16 mouse cellular contexts compared by ENCODE assay signal in the genomic region with DNA sequence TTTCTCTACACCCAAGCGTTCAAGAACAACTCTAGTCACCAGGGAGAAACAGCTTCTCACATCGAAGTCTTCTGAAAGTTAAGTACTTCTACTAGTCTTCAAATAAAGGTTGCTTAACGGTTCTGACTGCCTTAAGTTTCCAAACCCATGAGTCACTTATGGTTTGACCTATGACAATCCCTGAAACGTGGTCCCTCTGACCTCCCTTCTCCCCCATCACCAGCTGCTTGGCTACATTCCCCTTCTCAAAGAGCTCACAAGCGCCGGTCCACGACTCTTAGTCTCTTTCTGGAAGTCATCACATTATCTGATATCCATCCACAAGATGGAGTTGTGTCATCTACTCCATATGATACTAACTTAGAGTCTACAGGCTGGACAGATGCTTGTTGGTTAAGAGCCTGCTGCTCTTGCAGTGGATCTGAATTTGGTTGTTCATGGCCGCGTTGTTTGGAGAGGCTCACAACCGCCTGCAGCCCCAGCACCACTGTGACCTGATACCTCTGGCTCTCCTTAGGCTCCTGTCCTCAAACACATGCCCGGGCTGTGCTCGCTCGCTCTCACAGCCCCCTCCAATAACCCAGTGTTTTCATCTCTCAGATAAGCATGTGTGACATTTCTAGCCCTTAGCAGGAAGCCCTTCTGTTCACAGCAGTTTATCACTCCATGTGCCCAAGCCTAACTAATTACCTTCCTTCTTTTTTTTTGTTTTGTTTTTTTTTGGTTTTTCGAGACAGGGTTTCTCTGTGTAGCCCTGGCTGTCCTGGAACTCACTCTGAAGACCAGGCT. TPM values are rescaled to one million over a fixed set of nuclear protein-coding genes. Genes with fewer than 3 reads are reported as not detected.
DNase-seq lines count a peak whose midpoint lies in the region; ATAC-seq lines count a peak whose summit lies in the region.
"Had no signal": no experiment of that assay in that cellular context is flagged by ENCODE, and none has a peak within 500 bp of the region (broad histone marks: within the 10 kb centered on the region; RNA-seq: fewer than 3 reads in every experiment).

No protein-coding gene starts in this region.

- H3K36me3 ChIP-seq in liver, embryonic 11.5 days (ENCODE audit: control insufficient read depth, insufficient read depth, low read length) = 0 out of 2 replicates have a peak, but pooled peaks cover 2% of the 10 kb centered on the region
- peaks cover 2% of the 10 kb centered on the region; the same call in 1 of the 2 replicates for H3K36me3 ChIP-seq in liver, embryonic 15.5 days (replicated peaks)

- DNase-seq in liver, embryonic 11.5 days (ENCODE audit: low spot score) = no peak
- DNase-seq in liver (no peak), MEL-GATA-1-ER (ENCODE audit: extremely low read depth, low read depth) (peak; percentile 92)
- peak; percentile 35 for DNase-seq in CD4-positive, CD25-positive, alpha-beta regulatory T cell, adult 2 months (ENCODE audit: low read depth, low spot score)
- no peak for DNase-seq in ovary, postnatal 14 days (ENCODE audit: low spot score)
- DNase-seq: cerebellum, adult 11 months; gastrocnemius, postnatal 14 days; kidney, adult 8-10 months; lung, embryonic 14.5 days; right cerebral cortex, postnatal 4 days had no signal

- H3K9me3 ChIP-seq in liver, embryonic 11.5 days (ENCODE audit: control insufficient read depth, low read length) = no peaks in the 10 kb centered on the region
- no peaks in the 10 kb centered on the region for H3K9me3 ChIP-seq in liver, embryonic 15.5 days (replicated peaks)
- H3K9me3 ChIP-seq: embryonic facial prominence, embryonic 12.5 days; limb, embryonic 10.5 days; midbrain, embryonic 13.5 days had no signal

- H3K4me1 ChIP-seq in liver, embryonic 11.5 days (replicated peaks; ENCODE audit: control insufficient read depth, insufficient read depth, low read length) = peaks cover 24% of the 10 kb centered on the region
- H3K4me1 ChIP-seq in liver, embryonic 15.5 days (replicated peaks) = peaks cover 40% of the 10 kb centered on the region
- H3K4me1 ChIP-seq: embryonic facial prominence, embryonic 12.5 days had no signal

- 51% methylated on average over 14 of the region's 14 CpGs for WGBS in liver, embryonic 11.5 days
- 49% methylated on average over 14 of the region's 14 CpGs for WGBS in liver, embryonic 15.5 days (ENCODE audit: insufficient replicate concordance)

- H3K27me3 ChIP-seq in liver, embryonic 11.5 days (replicated peaks; ENCODE audit: control insufficient read depth, insufficient read depth, low read length) = no peaks in the 10 kb centered on the region
- H3K27me3 ChIP-seq in liver, embryonic 15.5 days = no peaks in the 10 kb centered on the region
- H3K27me3 ChIP-seq: embryonic facial prominence, embryonic 12.5 days; midbrain, embryonic 13.5 days had no signal

- peak; percentile 57 for ATAC-seq in liver, embryonic 11.5 days (replicated peaks; ENCODE audit: low FRiP score)
- ATAC-seq in liver, embryonic 15.5 days (ENCODE audit: insufficient read depth) = peak; percentile 52; the same call in 1 of the 2 replicates
- ATAC-seq in cerebellum, adult (ENCODE audit: insufficient number of reproducible peaks, low FRiP score, low TSS enrichment) = no peak
- ATAC-seq: hindbrain, postnatal 0 days had no signal

- no peak overlapping the region for H3K4me2 ChIP-seq in liver, embryonic 11.5 days
- peak overlapping the region; percentile 25; the same call in 1 of the 2 replicates for H3K4me2 ChIP-seq in liver, embryonic 15.5 days
- H3K4me2 ChIP-seq: embryonic facial prominence, embryonic 12.5 days; lung, embryonic 14.5 days; midbrain, embryonic 13.5 days had no signal

- no peak overlapping the region for H3K4me3 ChIP-seq in liver, embryonic 11.5 days (ENCODE audit: low read depth, low read length)
- H3K4me3 ChIP-seq in liver, embryonic 15.5 days (replicated peaks) = no peak overlapping the region
- H3K4me3 ChIP-seq: embryonic facial prominence, embryonic 12.5 days; limb, embryonic 10.5 days; midbrain, embryonic 13.5 days had no signal

- 0 out of 2 replicates have a peak overlapping the region, but pooled peaks have one; percentile 46 for H3K27ac ChIP-seq in liver, embryonic 11.5 days (ENCODE audit: low read depth, low read length)
- 0 out of 2 replicates have a peak overlapping the region, but pooled peaks have one; percentile 45 for H3K27ac ChIP-seq in liver, embryonic 15.5 days (replicated peaks)
- H3K27ac ChIP-seq: embryonic facial prominence, embryonic 12.5 days; hindbrain, postnatal 0 days; limb, embryonic 10.5 days; midbrain, embryonic 13.5 days had no signal

- no peak overlapping the region for H3K9ac ChIP-seq in liver, embryonic 11.5 days (ENCODE audit: low read depth, low read length)
- H3K9ac ChIP-seq in liver, embryonic 15.5 days = no peak overlapping the region
- H3K9ac ChIP-seq: embryonic facial prominence, embryonic 12.5 days; lung, embryonic 14.5 days; midbrain, embryonic 13.5 days had no signal

RNA-seq across cellular contexts. Expression of gene Nfkb1, which starts 55.5 kb away (rescaled TPM):
- 27.8 and 29.4 TPM in 2 replicates for polyA plus RNA-seq in liver, embryonic 11.5 days (2014; fragmentation: Nextera tagmentation; extraction: Ambion mirVana)
- 12.0 and 13.2 TPM in 2 replicates for polyA plus RNA-seq in liver, embryonic 15.5 days (2015; fragmentation: Nextera tagmentation; extraction: Ambion mirVana)

Comparison
In these comparisons a context has a peak if more than half of its experiments do, and no peak if none do; other contexts are left out.
1. DNase-seq: peak in CD4-positive, CD25-positive, alpha-beta regulatory T cell, adult 2 months (single experiment) and MEL-GATA-1-ER (single experiment); none in liver, embryonic 11.5 days (single experiment), liver (single experiment) and ovary, postnatal 14 days (single experiment).